Mouse (Mus musculus) CH12.LX (cell line): ENCODE measurements around the gene Pmpcb.

Experiments
- CHD1 ChIP-seq: IDR thresholded peaks from 2 replicates; pipeline ENCODE4 v1.6.1; 2012; ENCODE audit warnings: low read depth, low read length, improper control_type of control experiment, inconsistent platforms
- CHD2 ChIP-seq: IDR thresholded peaks from 2 replicates; pipeline ENCODE4 v1.6.1; 2011; ENCODE audit warnings: low read length, improper control_type of control experiment
- CTCF ChIP-seq, 2 experiments: IDR thresholded peaks in 1 of 2; conservative IDR thresholded peaks in 1 of 2; 2 replicates each; pipeline ENCODE4 v1.5.1; 2011 to 2012; ENCODE audit warnings: low read depth in 2 of 2, low read length in 2 of 2, improper control_type of control experiment in 1 of 2, inconsistent platforms in 1 of 2, mild to moderate bottlenecking in 1 of 2, moderate library complexity in 1 of 2
- ETS1 ChIP-seq: conservative IDR thresholded peaks from 2 replicates; pipeline ENCODE4 v1.6.1; 2012; ENCODE audit warnings: low read depth, mild to moderate bottlenecking, inconsistent platforms, low read length, improper control_type of control experiment, moderate library complexity
- IRF4 ChIP-seq: IDR thresholded peaks from 2 replicates; pipeline ENCODE4 v1.6.1; 2014; ENCODE audit warnings: low read depth, mild to moderate bottlenecking, inconsistent platforms, low read length, improper control_type of control experiment
- MEF2A ChIP-seq: IDR thresholded peaks from 2 replicates; pipeline ENCODE4 v1.6.1; 2014; ENCODE audit warnings: low read depth, mild to moderate bottlenecking, inconsistent platforms, low read length, improper control_type of control experiment, borderline replicate concordance
- POLR2AphosphoS2 ChIP-seq: IDR thresholded peaks from 2 replicates; pipeline ENCODE4 v1.6.1; 2011; ENCODE audit warnings: low read depth, low read length, improper control_type of control experiment
- ZMIZ1 ChIP-seq: IDR thresholded peaks from 2 replicates; pipeline ENCODE4 v1.6.1; 2012; ENCODE audit warnings: low read depth, mild to moderate bottlenecking, inconsistent platforms, low read length, improper control_type of control experiment
- ZNF384 ChIP-seq: IDR thresholded peaks from 2 replicates; pipeline ENCODE4 v1.6.1; 2012; ENCODE audit warnings: low read depth, low read length, improper control_type of control experiment, inconsistent platforms

DNA sequence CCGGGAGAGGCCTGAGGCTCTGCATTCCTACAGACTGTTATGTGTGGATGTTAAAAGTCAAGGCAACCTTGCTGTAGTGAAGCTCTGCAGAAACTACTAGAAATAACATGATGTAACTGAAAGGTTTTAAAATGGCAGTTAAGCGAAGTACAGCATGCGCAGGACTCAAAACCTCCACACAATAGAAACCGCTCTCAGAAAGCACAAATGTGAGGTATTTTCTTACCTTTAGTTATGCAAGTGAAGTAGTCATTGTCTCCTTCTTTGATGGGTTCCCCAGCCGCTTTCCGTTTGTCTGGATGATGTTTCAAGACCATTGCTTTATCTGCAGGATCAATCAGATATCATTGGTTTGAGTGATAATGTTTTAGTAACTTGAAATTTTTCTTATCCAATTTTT is 39.5 kb downstream of the Pmpcb start:
- TF ChIP-seq ZMIZ1, result no peak
- TF ChIP-seq ETS1, result no peak
- TF ChIP-seq CHD1, result no peak
- TF ChIP-seq POLR2AphosphoS2, result no peak
- no peak for TF ChIP-seq ZNF384
- no peak for TF ChIP-seq MEF2A
- TF ChIP-seq IRF4, result no peak
- TF ChIP-seq CHD2, result no peak
- no peak for TF ChIP-seq CTCF (conservative IDR thresholded peaks at IDR 0.05 in 1 of 2, IDR thresholded peaks at IDR 0.05 in 1 of 2; ENCODE audit: low read depth in 2 of 2, low read length in 2 of 2)
